ENCODE assay signal across 11 mouse cellular contexts in the genomic region with DNA sequence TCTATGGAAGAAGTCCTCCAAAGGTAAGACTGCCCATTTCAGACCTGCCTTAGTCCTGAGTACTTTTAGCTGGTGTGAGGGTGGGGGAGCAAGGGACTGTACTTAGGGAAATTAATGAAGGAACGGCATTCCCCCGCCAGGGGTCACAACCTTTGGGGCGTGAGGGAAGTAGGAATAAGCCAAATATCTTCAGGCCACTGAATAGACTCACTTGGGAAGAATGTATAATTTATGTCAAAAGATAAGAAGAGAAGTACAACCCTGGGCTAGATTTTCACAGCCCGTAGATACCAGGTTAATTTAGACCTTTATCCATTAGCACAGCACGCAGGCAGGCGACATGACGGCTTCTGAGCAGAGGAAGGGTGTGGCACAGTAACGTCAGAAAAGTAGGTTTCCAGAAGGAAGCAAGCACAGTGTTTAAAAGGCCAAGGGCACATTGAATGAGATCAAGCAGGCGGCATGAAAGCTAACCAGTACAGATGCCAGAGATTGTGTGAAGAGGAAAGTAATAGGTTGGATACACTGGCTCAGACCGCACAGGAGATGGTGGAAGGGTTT. TPM values are rescaled to one million over a fixed set of nuclear protein-coding genes. Genes with fewer than 3 reads are reported as not detected.
DNase-seq lines count a peak whose midpoint lies in the region; ATAC-seq lines count a peak whose summit lies in the region.
"Had no signal": no experiment of that assay in that cellular context is flagged by ENCODE, and none has a peak within 500 bp of the region (broad histone marks: within the 10 kb centered on the region; RNA-seq: fewer than 3 reads in every experiment).

No protein-coding gene starts in this region.

- no peak overlapping the region for H3K4me3 ChIP-seq in liver, embryonic 15.5 days (replicated peaks)
- H3K4me3 ChIP-seq in midbrain, embryonic 13.5 days (replicated peaks), result no peak overlapping the region
- H3K4me3 ChIP-seq in forebrain, embryonic 13.5 days, result no peak overlapping the region
- H3K4me3 ChIP-seq in forebrain, embryonic 15.5 days, result no peak overlapping the region
- H3K4me3 ChIP-seq: layer of hippocampus, adult 2 months; neural tube, embryonic 13.5 days had no signal

- no peaks in the 10 kb centered on the region for H3K36me3 ChIP-seq in liver, embryonic 15.5 days (replicated peaks)
- no peaks in the 10 kb centered on the region for H3K36me3 ChIP-seq in midbrain, embryonic 13.5 days
- peaks cover 2% of the 10 kb centered on the region; the same call in 1 of the 2 replicates for H3K36me3 ChIP-seq in forebrain, embryonic 13.5 days (ENCODE audit: poor library complexity, severe bottlenecking)
- no peaks in the 10 kb centered on the region for H3K36me3 ChIP-seq in forebrain, embryonic 15.5 days
- H3K36me3 ChIP-seq: neural tube, embryonic 13.5 days had no signal

- H3K9me3 ChIP-seq in liver, embryonic 15.5 days (replicated peaks), result no peaks in the 10 kb centered on the region
- peaks cover 10% of the 10 kb centered on the region for H3K9me3 ChIP-seq in midbrain, embryonic 13.5 days
- peaks cover 19% of the 10 kb centered on the region for H3K9me3 ChIP-seq in forebrain, embryonic 13.5 days (replicated peaks)
- H3K9me3 ChIP-seq in forebrain, embryonic 15.5 days, result 0 out of 2 replicates have a peak, but pooled peaks cover 7% of the 10 kb centered on the region

- H3K27ac ChIP-seq in liver, embryonic 15.5 days (replicated peaks), result no peak overlapping the region; the same call in 1 of the 2 replicates
- no peak overlapping the region for H3K27ac ChIP-seq in midbrain, embryonic 13.5 days
- no peak overlapping the region for H3K27ac ChIP-seq in forebrain, embryonic 13.5 days
- no peak overlapping the region for H3K27ac ChIP-seq in forebrain, embryonic 15.5 days (replicated peaks)
- H3K27ac ChIP-seq: layer of hippocampus, adult 2 months; neural tube, embryonic 13.5 days had no signal

- WGBS in liver, embryonic 15.5 days (ENCODE audit: insufficient replicate concordance), result 49% methylated on average over 10 of the region's 10 CpGs
- WGBS in midbrain, embryonic 13.5 days, result 84% methylated on average over 10 of the region's 10 CpGs
- WGBS in forebrain, embryonic 13.5 days, result 85% methylated on average over 10 of the region's 10 CpGs
- 87% methylated on average over 10 of the region's 10 CpGs for WGBS in forebrain, embryonic 15.5 days

- H3K4me2 ChIP-seq in liver, embryonic 15.5 days, result no peak overlapping the region
- H3K4me2 ChIP-seq in midbrain, embryonic 13.5 days (replicated peaks), result no peak overlapping the region
- no peak overlapping the region for H3K4me2 ChIP-seq in forebrain, embryonic 13.5 days
- H3K4me2 ChIP-seq in forebrain, embryonic 15.5 days (replicated peaks), result no peak overlapping the region
- H3K4me2 ChIP-seq: neural tube, embryonic 13.5 days had no signal

- peaks cover 19% of the 10 kb centered on the region for H3K27me3 ChIP-seq in liver, embryonic 15.5 days
- no peaks in the 10 kb centered on the region for H3K27me3 ChIP-seq in midbrain, embryonic 13.5 days
- no peaks in the 10 kb centered on the region for H3K27me3 ChIP-seq in forebrain, embryonic 13.5 days
- no peaks in the 10 kb centered on the region for H3K27me3 ChIP-seq in forebrain, embryonic 15.5 days
- H3K27me3 ChIP-seq: neural tube, embryonic 13.5 days; Patski had no signal

- peak; percentile 27; the same call in 1 of the 2 replicates for ATAC-seq in liver, embryonic 15.5 days (ENCODE audit: insufficient read depth)
- ATAC-seq in midbrain, embryonic 13.5 days, result no peak
- no peak for ATAC-seq in forebrain, embryonic 13.5 days
- no peak for ATAC-seq in forebrain, embryonic 15.5 days (replicated peaks)

- DNase-seq in Muller cell, postnatal 12 days (ENCODE audit: inconsistent ontology term), result peak; percentile 72
- peak; percentile 80 for DNase-seq in adrenal gland, adult 2 months
- DNase-seq in kidney, adult 18-20 months, result peak; percentile 63
- DNase-seq: cerebellum, adult 18-20 months had no signal

- peaks cover 31% of the 10 kb centered on the region for H3K4me1 ChIP-seq in liver, embryonic 15.5 days (replicated peaks)
- H3K4me1 ChIP-seq in midbrain, embryonic 13.5 days (replicated peaks), result no peaks in the 10 kb centered on the region
- no peaks in the 10 kb centered on the region for H3K4me1 ChIP-seq in forebrain, embryonic 13.5 days
- no peaks in the 10 kb centered on the region for H3K4me1 ChIP-seq in forebrain, embryonic 15.5 days
- H3K4me1 ChIP-seq: neural tube, embryonic 13.5 days had no signal

- H3K9ac ChIP-seq in liver, embryonic 15.5 days, result no peak overlapping the region
- H3K9ac ChIP-seq in midbrain, embryonic 13.5 days (replicated peaks), result no peak overlapping the region
- H3K9ac ChIP-seq in forebrain, embryonic 13.5 days, result no peak overlapping the region
- H3K9ac ChIP-seq in forebrain, embryonic 15.5 days (replicated peaks), result no peak overlapping the region
- H3K9ac ChIP-seq: neural tube, embryonic 13.5 days had no signal

RNA-seq across cellular contexts. Expression of gene Plpp1, which starts 37.0 kb away (rescaled TPM):
- 100 to 1,000 TPM; 214 to 281 TPM for total RNA-seq in adrenal gland, adult 2 months (2021)
- polyA plus RNA-seq in adrenal gland, adult 2 months (2012; rRNA removed), result 213 and 226 TPM in 2 replicates
- polyA plus RNA-seq in liver, embryonic 15.5 days (2015; fragmentation: Nextera tagmentation; extraction: Ambion mirVana), result 42.1 and 45.6 TPM in 2 replicates
- polyA plus RNA-seq in midbrain, embryonic 13.5 days (2015; fragmentation: Nextera tagmentation; extraction: Ambion mirVana), result 35.3 and 39.6 TPM in 2 replicates
- 20.6 and 27.0 TPM in 2 replicates for polyA plus RNA-seq in forebrain, embryonic 13.5 days (2015; fragmentation: Nextera tagmentation; extraction: Ambion mirVana)
- 38.0 and 39.3 TPM in 2 replicates for polyA plus RNA-seq in forebrain, embryonic 15.5 days (2015; fragmentation: Nextera tagmentation; extraction: Ambion mirVana)
